Mouse (Mus musculus): ENCODE data around the gene Arl9. TPM values are rescaled to one million over a fixed set of nuclear protein-coding genes. Genes with fewer than 3 reads are reported as not detected.

Arl9 gene
- polyA plus RNA-seq, 1 experiment: not detected

Other genes with a start within 250 kb of the Arl9 start
- 4.4 and 5.7 TPM in 2 replicates for gene Aasdh, start 98.5 kb upstream of the Arl9 start, polyA plus RNA-seq (2012; ENCODE audit: insufficient read depth, insufficient read length, missing spikeins)
- 121 and 134 TPM in 2 replicates for gene Paics, start 52.7 kb upstream of the Arl9 start, polyA plus RNA-seq (2012; ENCODE audit: insufficient read depth, insufficient read length, missing spikeins)
- 5.3 TPM in 2 replicates for gene Ppat, start 52.5 kb upstream of the Arl9 start, polyA plus RNA-seq (2012; ENCODE audit: insufficient read depth, insufficient read length, missing spikeins)
- gene Srp72, start 29.4 kb upstream of the Arl9 start, polyA plus RNA-seq (2012; ENCODE audit: insufficient read depth, insufficient read length, missing spikeins): 34.9 and 55.9 TPM in 2 replicates
- not detected in 2 replicates for gene Thegl, start 12.0 kb downstream of the Arl9 start, polyA plus RNA-seq (2012; ENCODE audit: insufficient read depth, insufficient read length, missing spikeins)
- 5.0 and 10.8 TPM in 2 replicates for gene Hopx, start 111.1 kb downstream of the Arl9 start, polyA plus RNA-seq (2012; ENCODE audit: insufficient read depth, insufficient read length, missing spikeins)
- not detected in 2 replicates for gene Spink2, start 207.4 kb downstream of the Arl9 start, polyA plus RNA-seq (2012; ENCODE audit: insufficient read depth, insufficient read length, missing spikeins)